Mouse (Mus musculus) intestine, embryonic 14.5 days (tissue): ENCODE data around the gene Dlg3. TPM values are rescaled to one million over a fixed set of nuclear protein-coding genes. Genes with fewer than 3 reads are reported as not detected.

ENCODE experiments used
- ATAC-seq: fragments of 200-750 bp; cut with Nextera tagmentation; replicated peaks from 2 replicates; pipeline ENCODE4 v1.8.0; 2017; ENCODE audit warnings: low read depth, moderate number of reproducible peaks, moderate TSS enrichment, moderate library complexity; ENCODE audit not compliant: low FRiP score, low TSS enrichment
- DNase-seq: peaks from one replicate; pipeline ENCODE4 v3.0.0-alpha.2; 2018; ENCODE audit warnings: low spot score
- H3K27ac ChIP-seq: fragments of 300-500 bp; sonication (generic); 2 replicates; pipeline ENCODE4 v1.5.1; 2014; ENCODE audit warnings: low read depth, mild to moderate bottlenecking, control low read depth
- H3K27me3 ChIP-seq: fragments of 300-500 bp; sonication (generic); replicated peaks from 2 replicates; pipeline ENCODE4 v1.6.1; 2014; ENCODE audit warnings: low read length, control low read depth; ENCODE audit not compliant: control insufficient read depth, insufficient read depth
- H3K36me3 ChIP-seq: fragments of 300-500 bp; sonication (generic); 2 replicates; pipeline ENCODE4 v1.6.1; 2014; ENCODE audit warnings: low read length, control low read depth; ENCODE audit not compliant: control insufficient read depth, insufficient read depth
- H3K4me1 ChIP-seq: fragments of 300-500 bp; sonication (generic); replicated peaks from 2 replicates; pipeline ENCODE4 v1.6.1; 2014; ENCODE audit warnings: low read length, control low read depth, mixed read lengths; ENCODE audit not compliant: control insufficient read depth, insufficient read depth
- H3K4me2 ChIP-seq: fragments of 300-500 bp; sonication (generic); 2 replicates; pipeline ENCODE4 v1.6.1; 2014; ENCODE audit warnings: low read length
- H3K4me3 ChIP-seq: fragments of 300-500 bp; sonication (generic); 2 replicates; pipeline ENCODE4 v1.5.1; 2014; ENCODE audit warnings: low read depth, low read length, control low read depth, mixed read lengths
- H3K9ac ChIP-seq: fragments of 300-500 bp; sonication (generic); 2 replicates; pipeline ENCODE4 v1.6.1; 2014; ENCODE audit warnings: mild to moderate bottlenecking, low read length
- H3K9me3 ChIP-seq: fragments of 300-500 bp; sonication (generic); 2 replicates; pipeline ENCODE4 v1.6.1; 2016; ENCODE audit warnings: low read length, control low read depth; ENCODE audit not compliant: control insufficient read depth
- WGBS: fragments of 180-500 bp; shearing (Covaris S2); extraction: QIAGEN DNeasy Blood & Tissue Kit; methylation state at CpG from one replicate; pipeline ENCODE4 v1.1.7; 2014; 5-methylcytosine and 5-hydroxymethylcytosine counted together
- polyA plus RNA-seq: library from polyadenylated mRNA; unstranded; fragments of >200 nt; fragmentation: Nextera tagmentation; extraction: Ambion mirVana; gene quantifications from 2 replicates; pipeline ENCODE4 v1.2.1, GENCODE M21; 2014

Gene Dlg3
- polyA plus RNA-seq, 1 experiment from 2014 or later, result 7.7 TPM

GRCm38 (mm10) chrX:100777655-100778234 lies 10.2 kb downstream of the Dlg3 start:
- DNase-seq (no peak), ATAC-seq (no peak)
- Histone ChIP-seq H3K9ac (peak overlapping the region; percentile 68), H3K4me1 (peaks cover 3% of the 10 kb centered on the region; the same call in 1 of the 2 replicates), H3K27me3 (no peaks in the 10 kb centered on the region), H3K27ac (peak overlapping the region; percentile 83), H3K9me3 (no peaks in the 10 kb centered on the region), H3K4me2 (peak overlapping the region; percentile 56), H3K4me3 (peak overlapping the region; percentile 51), H3K36me3 (no peaks in the 10 kb centered on the region)
- 20% methylated on average over 10 of the region's 10 CpGs for WGBS

- DNase-seq, result no peak
- H3K27ac ChIP-seq, result no peak overlapping the region
- ATAC-seq, result no peak
- WGBS, result 26% methylated on average over 5 of the region's 5 CpGs
- no peaks in the 10 kb centered on the region for H3K36me3 ChIP-seq
- peak overlapping the region; percentile 56 for H3K4me2 ChIP-seq
- H3K4me1 ChIP-seq, result peaks cover 3% of the 10 kb centered on the region; the same call in 1 of the 2 replicates
- no peaks in the 10 kb centered on the region for H3K9me3 ChIP-seq
- peak overlapping the region; percentile 68; the same call in 1 of the 2 replicates for H3K9ac ChIP-seq
- peak overlapping the region; percentile 51 for H3K4me3 ChIP-seq
- no peaks in the 10 kb centered on the region for H3K27me3 ChIP-seq
Measured at GRCm38 (mm10) chrX:100778397-100778796, 10.9 kb downstream of the Dlg3 start.

GRCm38 (mm10) chrX:100789322-100789721 lies 21.8 kb downstream of the Dlg3 start:
- H3K9ac ChIP-seq, result no peak overlapping the region
- no peak for ATAC-seq
- 69% methylated on average over 4 of the region's 4 CpGs for WGBS
- no peaks in the 10 kb centered on the region for H3K9me3 ChIP-seq
- no peak overlapping the region for H3K27ac ChIP-seq
- H3K4me2 ChIP-seq, result no peak overlapping the region
- H3K27me3 ChIP-seq, result no peaks in the 10 kb centered on the region
- H3K4me3 ChIP-seq, result no peak overlapping the region
- H3K4me1 ChIP-seq, result no peaks in the 10 kb centered on the region
- DNase-seq, result no peak
- no peaks in the 10 kb centered on the region for H3K36me3 ChIP-seq

- Histone ChIP-seq H3K27ac (no peak overlapping the region), H3K9me3 (no peaks in the 10 kb centered on the region)
Measured at GRCm38 (mm10) chrX:100796041-100796740, 28.7 kb downstream of the Dlg3 start.

GRCm38 (mm10) chrX:100796741-100797090 lies 29.2 kb downstream of the Dlg3 start:
- 67% methylated on average over 3 of the region's 3 CpGs for WGBS
- Histone ChIP-seq H3K9me3 (no peaks in the 10 kb centered on the region), H3K27me3 (0 out of 2 replicates have a peak, but pooled peaks cover 1% of the 10 kb centered on the region), H3K4me2 (no peak overlapping the region), H3K4me3 (no peak overlapping the region), H3K27ac (no peak overlapping the region), H3K4me1 (no peaks in the 10 kb centered on the region; the same call in 1 of the 2 replicates), H3K9ac (no peak overlapping the region), H3K36me3 (no peaks in the 10 kb centered on the region; the same call in 1 of the 2 replicates)
- no peak for DNase-seq
- 0 out of 2 replicates have a peak, but pooled peaks have one; percentile 48 for ATAC-seq

More at GRCm38 (mm10) chrX:100796041-100796740, 28.7 kb downstream of the Dlg3 start:
- WGBS, result 64% methylated on average over 6 of the region's 6 CpGs
- H3K4me2 ChIP-seq, result no peak overlapping the region
- no peaks in the 10 kb centered on the region; the same call in 1 of the 2 replicates for H3K36me3 ChIP-seq
- H3K4me1 ChIP-seq, result no peaks in the 10 kb centered on the region; the same call in 1 of the 2 replicates
- no peak overlapping the region for H3K4me3 ChIP-seq
- no peak overlapping the region for H3K9ac ChIP-seq
- DNase-seq (no peak), ATAC-seq (no peak)
- H3K27me3 ChIP-seq, result no peaks in the 10 kb centered on the region

GRCm38 (mm10) chrX:100797370-100797769 lies 29.8 kb downstream of the Dlg3 start:
- 66% methylated on average over 4 of the region's 4 CpGs for WGBS
- ATAC-seq (no peak), DNase-seq (no peak)
- H3K4me3 ChIP-seq, result no peak overlapping the region
- no peaks in the 10 kb centered on the region; the same call in 1 of the 2 replicates for H3K4me1 ChIP-seq
- H3K4me2 ChIP-seq, result no peak overlapping the region
- H3K27me3 ChIP-seq, result 0 out of 2 replicates have a peak, but pooled peaks cover 3% of the 10 kb centered on the region
- no peaks in the 10 kb centered on the region for H3K9me3 ChIP-seq
- H3K36me3 ChIP-seq, result no peaks in the 10 kb centered on the region; the same call in 1 of the 2 replicates
- no peak overlapping the region for H3K27ac ChIP-seq
- no peak overlapping the region for H3K9ac ChIP-seq

- no peaks in the 10 kb centered on the region; the same call in 1 of the 2 replicates for H3K4me1 ChIP-seq
- H3K27ac ChIP-seq, result no peak overlapping the region
- DNase-seq (no peak), ATAC-seq (0 out of 2 replicates have a peak, but pooled peaks have one; percentile 30)
- H3K27me3 ChIP-seq, result 0 out of 2 replicates have a peak, but pooled peaks cover 3% of the 10 kb centered on the region
- H3K9ac ChIP-seq, result no peak overlapping the region
- no peaks in the 10 kb centered on the region for H3K9me3 ChIP-seq
- no peak overlapping the region for H3K4me3 ChIP-seq
- WGBS, result 74% methylated on average over 7 of the region's 7 CpGs
- H3K4me2 ChIP-seq, result no peak overlapping the region
- H3K36me3 ChIP-seq, result no peaks in the 10 kb centered on the region; the same call in 1 of the 2 replicates
Measured at GRCm38 (mm10) chrX:100797851-100798527, 30.5 kb downstream of the Dlg3 start.

GRCm38 (mm10) chrX:100800643-100801042 lies 33.1 kb downstream of the Dlg3 start:
- H3K4me3 ChIP-seq, result no peak overlapping the region
- WGBS, result 24% methylated on average over 2 of the region's 2 CpGs
- H3K27me3 ChIP-seq, result 0 out of 2 replicates have a peak, but pooled peaks cover 3% of the 10 kb centered on the region
- no peak overlapping the region for H3K4me2 ChIP-seq
- H3K9me3 ChIP-seq, result no peaks in the 10 kb centered on the region
- no peaks in the 10 kb centered on the region; the same call in 1 of the 2 replicates for H3K4me1 ChIP-seq
- H3K36me3 ChIP-seq, result no peaks in the 10 kb centered on the region; the same call in 1 of the 2 replicates
- H3K9ac ChIP-seq, result no peak overlapping the region
- DNase-seq (no peak), ATAC-seq (no peak)
- H3K27ac ChIP-seq, result peak overlapping the region; percentile 59
